Mouse (Mus musculus) forebrain, embryonic 10.5 days (tissue): Measurements from ENCODE around the gene Tapbp. TPM values are rescaled to one million over a fixed set of nuclear protein-coding genes. Genes with fewer than 3 reads are reported as not detected.

Experiments
- DNase-seq: peaks from one replicate; pipeline ENCODE4 v3.0.0-alpha.2; 2017; ENCODE audit warnings: low spot score; ENCODE audit errors: extremely low spot score
- H3K27ac ChIP-seq: fragments of 300-500 bp; sonication (generic); 2 replicates; pipeline ENCODE4 v1.5.1; 2016; ENCODE audit warnings: mild to moderate bottlenecking
- H3K27me3 ChIP-seq: fragments of 300-500 bp; sonication (generic); 2 replicates; pipeline ENCODE4 v1.6.1; 2016; ENCODE audit warnings: mild to moderate bottlenecking; ENCODE audit not compliant: poor library complexity, severe bottlenecking
- H3K36me3 ChIP-seq: fragments of 300-500 bp; sonication (generic); replicated peaks from 2 replicates; pipeline ENCODE4 v1.6.1; 2016; ENCODE audit warnings: mild to moderate bottlenecking, moderate library complexity
- H3K4me1 ChIP-seq: fragments of 300-500 bp; sonication (generic); 2 replicates; pipeline ENCODE4 v1.6.1; 2016
- H3K4me3 ChIP-seq: fragments of 300-500 bp; sonication (generic); 2 replicates; pipeline ENCODE4 v1.5.1; 2016; ENCODE audit warnings: mild to moderate bottlenecking, moderate library complexity
- H3K9me3 ChIP-seq: fragments of 300-500 bp; sonication (generic); 2 replicates; pipeline ENCODE4 v1.6.1; 2016; ENCODE audit warnings: mild to moderate bottlenecking, moderate library complexity
- WGBS: fragments of 180-500 bp; shearing (Covaris S2); methylation state at CpG from one replicate; pipeline ENCODE4 v1.1.7; 2016; 5-methylcytosine and 5-hydroxymethylcytosine counted together
- microRNA-seq: library from miRNA; unstranded; fragments of <30 nt; microRNA quantifications from one replicate; pipeline ENCODE4, GENCODE M21; 2017
- polyA plus RNA-seq: library from polyadenylated mRNA; unstranded; fragments of >200 nt; fragmentation: Nextera tagmentation; extraction: Ambion mirVana; gene quantifications from 2 replicates; pipeline ENCODE4 v1.2.1, GENCODE M21; 2016

The Tapbp gene
- polyA plus RNA-seq, 1 experiment from 2014 or later, result 14.1 TPM

- peak overlapping the region; percentile 48; the same call in 1 of the 2 replicates for H3K27ac ChIP-seq
- peaks cover 52% of the 10 kb centered on the region for H3K27me3 ChIP-seq
- H3K4me1 ChIP-seq, result peaks cover 35% of the 10 kb centered on the region
- H3K36me3 ChIP-seq, result no peaks in the 10 kb centered on the region
- peak overlapping the region; percentile 53 for H3K4me3 ChIP-seq
- no peaks in the 10 kb centered on the region for H3K9me3 ChIP-seq
- 2% methylated on average over 57 of the region's 57 CpGs for WGBS
- no peak for DNase-seq
These were observed 62.3 kb downstream of the Tapbp start for GRCm38 (mm10) chr17:33977861-33978557.

- no peaks in the 10 kb centered on the region for H3K9me3 ChIP-seq
- peaks cover 52% of the 10 kb centered on the region for H3K27me3 ChIP-seq
- peak; percentile 55 for DNase-seq
- WGBS, result 1% methylated on average over 17 of the region's 17 CpGs
- peak overlapping the region; percentile 53 for H3K4me3 ChIP-seq
- H3K27ac ChIP-seq, result peak overlapping the region; percentile 48; the same call in 1 of the 2 replicates
- H3K36me3 ChIP-seq, result no peaks in the 10 kb centered on the region
- peaks cover 35% of the 10 kb centered on the region for H3K4me1 ChIP-seq
These were observed 62.9 kb downstream of the Tapbp start for GRCm38 (mm10) chr17:33978631-33979031.

Small RNAs within 50 kb of the gene (microRNA-seq; reads per million reads assigned to microRNA genes)
- gene Gm27740, result not detected

Other genes starting within 250 kb of the Tapbp start
- 515 and 568 TPM in 2 replicates for gene Hnrnpm, start 229.0 kb upstream of the Tapbp start, polyA plus RNA-seq
- gene March2, start 197.2 kb upstream of the Tapbp start, polyA plus RNA-seq, result 29.5 and 33.1 TPM in 2 replicates
- gene Rab11b, start 155.4 kb upstream of the Tapbp start, polyA plus RNA-seq, result 338 and 346 TPM in 2 replicates
- 21.4 and 22.4 TPM in 2 replicates for gene Angptl4, start 134.1 kb upstream of the Tapbp start, polyA plus RNA-seq
- 22.7 and 27.9 TPM in 2 replicates for gene Kank3, start 105.4 kb upstream of the Tapbp start, polyA plus RNA-seq
- 848 and 864 TPM in 2 replicates for gene Rps28, start 91.3 kb upstream of the Tapbp start, polyA plus RNA-seq
- 439 and 441 TPM in 2 replicates for gene Ndufa7, start 91.3 kb upstream of the Tapbp start, polyA plus RNA-seq
- gene Cd320, start 72.8 kb upstream of the Tapbp start, polyA plus RNA-seq, result 86.6 and 89.0 TPM in 2 replicates
- not detected in 2 replicates for gene Gm7029, start 42.1 kb upstream of the Tapbp start, polyA plus RNA-seq
- 6.6 and 8.1 TPM in 2 replicates for gene Kifc1, start 25.2 kb upstream of the Tapbp start, polyA plus RNA-seq
- 0.19 and 0.39 TPM in 2 replicates for gene Platr17, start 10.8 kb upstream of the Tapbp start, polyA plus RNA-seq
- gene Daxx, start 6.5 kb upstream of the Tapbp start, polyA plus RNA-seq, result 85.9 and 90.8 TPM in 2 replicates
- 21.2 and 23.2 TPM in 2 replicates for gene Zbtb22, start within 50 bp of the Tapbp start, polyA plus RNA-seq
- 39.3 and 46.7 TPM in 2 replicates for gene Rgl2, start 13.6 kb downstream of the Tapbp start, polyA plus RNA-seq
- 239 and 242 TPM in 2 replicates for gene Pfdn6, start 24.4 kb downstream of the Tapbp start, polyA plus RNA-seq
- gene Wdr46, start 24.8 kb downstream of the Tapbp start, polyA plus RNA-seq, result 56.1 and 59.6 TPM in 2 replicates
- gene B3galt4, start 35.6 kb downstream of the Tapbp start, polyA plus RNA-seq, result 3.3 and 3.7 TPM in 2 replicates
- 49.4 and 51.3 TPM in 2 replicates for gene Vps52, start 39.9 kb downstream of the Tapbp start, polyA plus RNA-seq
- 1,596 and 1,663 TPM in 2 replicates for gene Rps18, start 40.1 kb downstream of the Tapbp start, polyA plus RNA-seq
- 51.2 and 51.8 TPM in 2 replicates for gene H2-K1, start 84.4 kb downstream of the Tapbp start, polyA plus RNA-seq
- 11.4 and 12.4 TPM in 2 replicates for gene Ring1, start 108.8 kb downstream of the Tapbp start, polyA plus RNA-seq
- gene H2-Ke6, start 112.2 kb downstream of the Tapbp start, polyA plus RNA-seq, result 95.4 and 96.4 TPM in 2 replicates
- 203 and 206 TPM in 2 replicates for gene Slc39a7, start 115.8 kb downstream of the Tapbp start, polyA plus RNA-seq
- gene Rxrb, start 115.9 kb downstream of the Tapbp start, polyA plus RNA-seq, result 44.5 and 48.3 TPM in 2 replicates
- gene Col11a2, start 123.5 kb downstream of the Tapbp start, polyA plus RNA-seq, result 0.74 and 0.75 TPM in 2 replicates
- 0.12 and 0.43 TPM in 2 replicates for gene H2-Oa, start 176.4 kb downstream of the Tapbp start, polyA plus RNA-seq
- gene H2-DMa, start 203.6 kb downstream of the Tapbp start, polyA plus RNA-seq, result 4.5 and 6.9 TPM in 2 replicates
- 121 and 134 TPM in 2 replicates for gene Brd2, start 206.7 kb downstream of the Tapbp start, polyA plus RNA-seq
- gene H2-DMb2, start 227.4 kb downstream of the Tapbp start, polyA plus RNA-seq, result 0.16 and 0.26 TPM in 2 replicates
- 0.24 and 0.81 TPM in 2 replicates for gene H2-DMb1, start 237.2 kb downstream of the Tapbp start, polyA plus RNA-seq